Mouse (Mus musculus) lung, embryonic 15.5 days (tissue): ENCODE results near the gene Gm11172. TPM values are rescaled to one million over a fixed set of nuclear protein-coding genes. Genes with fewer than 3 reads are reported as not detected.

Experiments
- ATAC-seq: fragments of 200-750 bp; cut with Nextera tagmentation; 2 replicates; pipeline ENCODE4 v1.8.0; 2017; ENCODE audit warnings: moderate number of reproducible peaks, borderline replicate concordance; ENCODE audit not compliant: low FRiP score, low TSS enrichment; ENCODE audit errors: extremely low read depth
- H3K27ac ChIP-seq: fragments of 300-500 bp; sonication (generic); 2 replicates; pipeline ENCODE4 v1.5.1; 2015; ENCODE audit warnings: moderate library complexity, mild to moderate bottlenecking, inconsistent platforms
- H3K27me3 ChIP-seq: fragments of 300-500 bp; sonication (generic); 2 replicates; pipeline ENCODE4 v1.6.1; 2015; ENCODE audit warnings: inconsistent platforms
- H3K36me3 ChIP-seq: fragments of 300-500 bp; sonication (generic); 2 replicates; pipeline ENCODE4 v1.6.1; 2015; ENCODE audit warnings: inconsistent platforms
- H3K4me1 ChIP-seq: fragments of 300-500 bp; sonication (generic); 2 replicates; pipeline ENCODE4 v1.6.1; 2015; ENCODE audit warnings: inconsistent platforms
- H3K4me2 ChIP-seq: fragments of 300-500 bp; sonication (generic); 2 replicates; pipeline ENCODE4 v1.6.1; 2015; ENCODE audit warnings: inconsistent platforms, mild to moderate bottlenecking, moderate library complexity
- H3K4me3 ChIP-seq: fragments of 300-500 bp; sonication (generic); 2 replicates; pipeline ENCODE4 v1.5.1; 2015; ENCODE audit warnings: mild to moderate bottlenecking, inconsistent platforms
- H3K9ac ChIP-seq: fragments of 300-500 bp; sonication (generic); 2 replicates; pipeline ENCODE4 v1.6.1; 2015; ENCODE audit warnings: inconsistent platforms
- H3K9me3 ChIP-seq: fragments of 300-500 bp; sonication (generic); 2 replicates; pipeline ENCODE4 v1.6.1; 2016; ENCODE audit warnings: inconsistent platforms
- WGBS: fragments of 180-500 bp; shearing (Covaris S2); methylation state at CpG from one replicate; pipeline ENCODE4 v1.1.7; 2015; 5-methylcytosine and 5-hydroxymethylcytosine counted together
- polyA plus RNA-seq: library from polyadenylated mRNA; unstranded; fragments of >200 nt; fragmentation: Nextera tagmentation; extraction: Ambion mirVana; gene quantifications from 2 replicates; pipeline ENCODE4 v1.2.1, GENCODE M21; 2015

Gm11172 gene
- polyA plus RNA-seq, 1 experiment from 2014 or later: not detected

DNA sequence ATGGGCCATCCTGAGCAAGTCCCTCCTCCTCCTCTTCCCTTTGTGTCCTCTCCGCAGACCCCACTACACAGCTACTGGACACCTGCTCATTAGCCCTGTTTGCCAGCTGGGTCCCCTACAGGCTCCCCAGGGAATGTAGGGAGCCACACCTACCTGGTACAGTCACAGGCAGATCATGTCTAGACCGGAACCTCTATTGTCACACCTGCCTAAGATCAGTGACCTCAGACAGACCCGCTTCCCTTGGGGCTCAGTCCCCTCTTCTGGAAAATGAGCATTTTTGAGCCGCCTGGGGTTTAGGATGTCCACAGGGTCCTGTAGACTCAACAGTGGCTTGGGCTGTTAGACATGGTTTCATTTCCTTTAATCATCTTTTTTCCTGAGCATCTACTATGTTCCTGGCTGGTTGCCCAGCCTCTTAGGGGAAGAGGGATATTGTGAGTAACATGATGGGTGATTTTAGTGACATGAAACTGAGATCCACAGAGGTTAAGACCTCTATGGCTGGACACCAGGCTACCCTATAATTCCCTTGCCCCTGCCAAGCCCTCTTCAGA is 5.9 kb downstream of the Gm11172 start:
- H3K36me3 ChIP-seq: no peaks in the 10 kb centered on the region

DNA sequence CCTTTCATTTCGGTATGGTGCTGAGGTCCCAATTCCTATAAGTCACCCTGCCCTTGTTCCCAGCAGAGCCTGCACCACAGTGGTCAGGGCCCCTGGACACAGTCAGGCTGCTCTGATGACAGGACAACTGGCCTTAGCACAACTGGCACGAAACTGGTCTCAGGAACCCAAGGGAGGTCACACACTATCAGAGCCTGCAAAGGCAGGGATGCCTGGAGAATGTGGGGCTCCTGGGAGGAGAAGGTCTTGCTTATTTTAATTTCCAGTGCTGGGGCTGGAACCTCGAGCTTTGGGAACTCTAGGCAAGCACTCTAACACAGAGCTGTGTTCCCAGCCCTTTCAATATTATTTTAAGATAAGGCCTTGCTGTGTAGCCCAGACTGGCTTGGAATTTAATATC is 7.3 kb downstream of the Gm11172 start:
- Histone ChIP-seq H3K9me3 (no peaks in the 10 kb centered on the region), H3K4me1 (peaks cover 4% of the 10 kb centered on the region; the same call in 1 of the 2 replicates), H3K4me3 (no peak overlapping the region), H3K36me3 (no peaks in the 10 kb centered on the region), H3K4me2 (no peak overlapping the region), H3K9ac (no peak overlapping the region), H3K27ac (no peak overlapping the region), H3K27me3 (no peaks in the 10 kb centered on the region)
- WGBS: 57% methylated on average over 3 of the region's 3 CpGs
- ATAC-seq: no peak

More for the DNA sequence above, 5.9 kb downstream of the Gm11172 start:
- H3K4me3 ChIP-seq: no peak overlapping the region
- WGBS: 83% methylated on average over 4 of the region's 4 CpGs
- ATAC-seq: no peak
- no peaks in the 10 kb centered on the region for H3K9me3 ChIP-seq
- H3K4me2 ChIP-seq: no peak overlapping the region
- no peak overlapping the region for H3K9ac ChIP-seq
- peaks cover 10% of the 10 kb centered on the region; the same call in 1 of the 2 replicates for H3K4me1 ChIP-seq
- no peak overlapping the region for H3K27ac ChIP-seq
- H3K27me3 ChIP-seq: no peaks in the 10 kb centered on the region

DNA sequence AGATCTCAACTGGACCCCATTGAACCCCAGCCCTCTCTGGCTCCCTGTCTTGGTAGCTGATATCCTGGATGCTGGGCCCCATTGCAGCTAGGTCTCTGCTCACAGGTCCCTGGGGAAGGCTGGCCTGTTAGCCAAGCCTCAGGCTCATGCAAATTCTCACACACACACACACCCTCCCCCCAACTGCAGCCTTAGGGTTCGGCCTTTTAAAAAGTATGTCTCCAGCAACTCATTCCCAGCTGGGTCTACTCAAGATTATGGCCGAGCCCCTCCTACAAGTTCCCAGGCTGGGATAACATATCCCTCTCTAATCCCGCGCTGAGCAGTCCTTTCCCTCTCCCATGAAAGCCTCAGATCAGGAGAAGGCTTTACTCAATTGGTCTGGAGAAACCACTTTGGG is 8.7 kb downstream of the Gm11172 start:
- H3K9ac ChIP-seq: no peak overlapping the region
- H3K9me3 ChIP-seq: no peaks in the 10 kb centered on the region
- no peak overlapping the region for H3K4me3 ChIP-seq
- no peaks in the 10 kb centered on the region for H3K36me3 ChIP-seq
- H3K27me3 ChIP-seq: no peaks in the 10 kb centered on the region
- no peak overlapping the region for H3K4me2 ChIP-seq
- no peak for ATAC-seq
- no peak overlapping the region for H3K27ac ChIP-seq
- H3K4me1 ChIP-seq: peaks cover 4% of the 10 kb centered on the region; the same call in 1 of the 2 replicates
- WGBS: 37% methylated on average over 4 of the region's 4 CpGs

DNA sequence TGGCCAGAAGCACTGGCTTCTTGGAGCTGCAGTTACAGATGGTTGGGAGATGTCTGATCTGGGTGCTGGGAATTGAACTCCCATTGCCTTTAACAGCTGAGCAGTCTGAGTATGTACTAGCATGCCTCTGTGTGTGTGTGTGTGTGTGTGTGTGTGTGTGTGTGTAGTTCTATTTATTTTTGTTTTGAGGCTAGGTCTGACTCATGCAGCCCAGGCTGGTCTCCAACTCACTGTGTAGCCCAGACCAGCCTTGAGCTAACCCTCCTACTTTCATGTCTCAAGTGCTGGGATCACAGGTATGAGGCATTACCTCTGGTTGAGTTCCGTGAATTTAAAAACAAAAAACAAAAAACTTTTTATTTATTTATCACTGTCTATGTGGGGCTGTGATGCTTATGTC is 11.8 kb downstream of the Gm11172 start:
- Histone ChIP-seq H3K27ac (no peak overlapping the region), H3K9ac (no peak overlapping the region)

DNA sequence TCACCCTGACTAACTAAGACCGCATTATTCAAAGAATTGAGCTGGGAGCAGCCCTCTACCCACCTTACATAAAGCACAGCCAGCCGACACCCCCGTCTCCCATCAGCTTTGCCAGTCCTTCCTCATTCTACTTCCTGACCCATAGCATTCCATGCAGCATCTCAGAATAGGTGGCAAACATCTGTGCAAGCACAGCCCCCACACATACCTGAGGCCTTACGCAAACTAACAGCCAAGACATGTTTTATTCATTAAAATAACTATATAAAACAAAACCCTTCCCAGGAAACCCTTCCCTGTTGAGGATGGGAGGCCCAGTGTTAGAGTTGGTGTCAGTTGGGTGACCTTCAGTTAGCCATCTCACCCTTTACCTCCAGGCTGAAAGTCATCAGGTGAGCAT is 13.1 kb downstream of the Gm11172 start:
- Histone ChIP-seq H3K27ac (no peak overlapping the region), H3K9me3 (no peaks in the 10 kb centered on the region), H3K4me1 (peaks cover 4% of the 10 kb centered on the region; the same call in 1 of the 2 replicates), H3K9ac (no peak overlapping the region), H3K4me3 (no peak overlapping the region), H3K4me2 (no peak overlapping the region), H3K27me3 (no peaks in the 10 kb centered on the region), H3K36me3 (no peaks in the 10 kb centered on the region)
- no peak for ATAC-seq
- 84% methylated on average over 4 of the region's 4 CpGs for WGBS

More for the DNA sequence above, 11.8 kb downstream of the Gm11172 start:
- no peaks in the 10 kb centered on the region for H3K36me3 ChIP-seq
- no peaks in the 10 kb centered on the region for H3K9me3 ChIP-seq
- H3K4me3 ChIP-seq: no peak overlapping the region
- no peaks in the 10 kb centered on the region for H3K27me3 ChIP-seq
- H3K4me1 ChIP-seq: peaks cover 4% of the 10 kb centered on the region; the same call in 1 of the 2 replicates
- no peak overlapping the region for H3K4me2 ChIP-seq
- WGBS: 87% methylated on average over 1 of the region's 1 CpGs
- ATAC-seq: no peak

DNA sequence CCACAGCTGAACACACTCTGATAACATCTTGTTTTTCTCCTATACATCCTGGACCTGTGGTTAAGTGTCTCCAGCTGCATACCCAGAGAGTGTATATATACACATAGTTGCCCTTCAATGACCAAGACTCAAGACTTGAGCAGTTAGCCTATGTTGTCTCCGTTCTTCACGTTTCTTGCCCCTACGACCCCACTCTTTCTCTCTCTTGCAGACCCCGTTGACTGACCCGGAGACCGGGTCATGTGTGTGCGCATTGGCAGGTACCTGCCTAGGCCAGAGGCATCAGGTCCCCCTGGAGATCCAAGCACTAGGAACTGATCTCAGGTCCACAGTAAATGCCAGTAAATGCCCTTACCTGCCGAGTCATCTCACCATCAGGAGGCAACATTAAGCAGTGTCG is 14.6 kb downstream of the Gm11172 start:
- Histone ChIP-seq H3K9ac (no peak overlapping the region), H3K4me3 (no peak overlapping the region), H3K27me3 (no peaks in the 10 kb centered on the region), H3K36me3 (no peaks in the 10 kb centered on the region), H3K9me3 (no peaks in the 10 kb centered on the region), H3K4me2 (no peak overlapping the region), H3K27ac (no peak overlapping the region), H3K4me1 (no peaks in the 10 kb centered on the region)
- 82% methylated on average over 9 of the region's 9 CpGs for WGBS
- ATAC-seq: no peak

DNA sequence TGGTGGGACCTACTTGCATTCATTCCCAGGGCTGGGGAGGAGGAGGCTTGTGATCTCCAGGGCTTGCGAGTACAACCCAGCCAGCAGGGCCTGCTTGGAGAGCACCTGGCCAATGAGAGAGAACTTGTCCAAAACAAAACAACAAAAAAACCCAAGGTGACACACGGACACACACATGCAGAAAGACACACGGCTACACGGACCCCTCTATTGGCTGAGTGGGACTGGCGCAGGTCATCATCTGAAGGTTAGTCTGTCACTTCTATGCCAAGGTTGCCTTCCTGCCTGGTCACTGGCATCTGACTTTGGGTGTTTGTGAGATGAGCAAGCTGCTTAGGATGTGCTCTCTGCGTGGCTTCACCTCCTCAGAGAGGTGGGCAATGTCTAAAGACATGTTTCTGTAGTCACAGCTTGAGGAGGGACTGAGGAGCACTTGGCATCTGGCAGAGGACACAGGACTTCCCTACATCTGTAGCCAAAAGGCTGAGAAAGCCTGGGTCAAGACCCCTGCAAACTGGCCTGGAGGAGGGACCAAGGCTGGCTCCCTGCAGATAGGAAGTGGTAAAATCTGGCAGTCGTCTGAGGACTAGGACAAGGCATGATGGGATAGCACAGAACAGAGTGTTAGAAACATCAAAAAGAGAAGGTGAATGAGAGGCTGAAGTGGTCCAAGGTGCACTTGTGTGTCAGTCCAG is 15.2 kb downstream of the Gm11172 start:
- no peak for ATAC-seq
- WGBS: 68% methylated on average over 7 of the region's 7 CpGs

DNA sequence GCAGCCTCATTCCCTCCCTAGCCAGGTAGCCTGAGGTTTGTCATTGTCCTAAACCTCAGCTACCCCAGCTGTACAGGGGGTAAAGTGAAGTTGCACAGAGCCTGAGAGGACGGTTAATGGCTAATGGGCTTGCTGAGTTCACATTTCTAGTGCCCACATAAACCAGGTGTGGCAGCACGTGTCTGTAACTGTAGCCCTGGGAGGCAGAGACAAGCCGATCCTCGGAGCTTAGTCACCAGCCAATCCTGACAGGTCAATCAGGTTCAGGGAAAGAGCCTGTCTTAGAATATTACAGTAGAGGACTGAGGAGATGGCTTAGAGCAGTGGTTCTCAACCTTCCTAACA is 15.7 kb downstream of the Gm11172 start:
- H3K9me3 ChIP-seq: no peaks in the 10 kb centered on the region
- no peak overlapping the region for H3K4me3 ChIP-seq
- no peak overlapping the region for H3K27ac ChIP-seq
- no peaks in the 10 kb centered on the region for H3K4me1 ChIP-seq
- no peaks in the 10 kb centered on the region for H3K27me3 ChIP-seq
- H3K4me2 ChIP-seq: no peak overlapping the region
- ATAC-seq: no peak
- H3K9ac ChIP-seq: no peak overlapping the region
- H3K36me3 ChIP-seq: no peaks in the 10 kb centered on the region
- WGBS: 66% methylated on average over 4 of the region's 4 CpGs

More for the DNA sequence above, 15.2 kb downstream of the Gm11172 start:
- Histone ChIP-seq H3K4me3 (no peak overlapping the region), H3K9ac (no peak overlapping the region), H3K36me3 (no peaks in the 10 kb centered on the region), H3K27me3 (no peaks in the 10 kb centered on the region), H3K9me3 (no peaks in the 10 kb centered on the region), H3K4me1 (no peaks in the 10 kb centered on the region), H3K27ac (no peak overlapping the region), H3K4me2 (no peak overlapping the region)

DNA sequence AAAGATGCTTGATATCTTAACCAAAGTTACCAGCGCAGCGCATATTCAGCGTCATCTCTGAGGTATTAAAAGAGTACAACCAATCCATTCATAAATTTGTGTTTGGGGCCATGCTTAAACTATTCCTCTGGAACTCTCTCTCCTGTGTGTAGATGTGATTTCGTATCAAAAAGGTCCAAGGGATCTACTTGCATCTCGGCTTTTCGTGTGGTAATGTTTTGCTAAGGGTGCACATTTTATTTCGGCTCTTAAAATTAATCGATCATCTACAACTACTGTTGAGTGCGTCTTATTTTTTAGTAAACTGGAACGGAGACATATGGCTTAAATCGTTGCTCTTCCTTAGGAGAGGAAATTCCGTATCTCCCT is 21.8 kb downstream of the Gm11172 start:
- H3K27ac ChIP-seq: peak overlapping the region; percentile 91; the same call in 1 of the 2 replicates
- no peaks in the 10 kb centered on the region for H3K36me3 ChIP-seq
- peak overlapping the region; percentile 24; the same call in 1 of the 2 replicates for H3K9ac ChIP-seq
- no peaks in the 10 kb centered on the region for H3K9me3 ChIP-seq
- peaks cover 38% of the 10 kb centered on the region for H3K4me1 ChIP-seq
- H3K27me3 ChIP-seq: no peaks in the 10 kb centered on the region
- peak overlapping the region; percentile 76 for H3K4me3 ChIP-seq
- WGBS: 4% methylated on average over 12 of the region's 12 CpGs
- peak overlapping the region; percentile 88 for H3K4me2 ChIP-seq
- ATAC-seq: no peak

DNA sequence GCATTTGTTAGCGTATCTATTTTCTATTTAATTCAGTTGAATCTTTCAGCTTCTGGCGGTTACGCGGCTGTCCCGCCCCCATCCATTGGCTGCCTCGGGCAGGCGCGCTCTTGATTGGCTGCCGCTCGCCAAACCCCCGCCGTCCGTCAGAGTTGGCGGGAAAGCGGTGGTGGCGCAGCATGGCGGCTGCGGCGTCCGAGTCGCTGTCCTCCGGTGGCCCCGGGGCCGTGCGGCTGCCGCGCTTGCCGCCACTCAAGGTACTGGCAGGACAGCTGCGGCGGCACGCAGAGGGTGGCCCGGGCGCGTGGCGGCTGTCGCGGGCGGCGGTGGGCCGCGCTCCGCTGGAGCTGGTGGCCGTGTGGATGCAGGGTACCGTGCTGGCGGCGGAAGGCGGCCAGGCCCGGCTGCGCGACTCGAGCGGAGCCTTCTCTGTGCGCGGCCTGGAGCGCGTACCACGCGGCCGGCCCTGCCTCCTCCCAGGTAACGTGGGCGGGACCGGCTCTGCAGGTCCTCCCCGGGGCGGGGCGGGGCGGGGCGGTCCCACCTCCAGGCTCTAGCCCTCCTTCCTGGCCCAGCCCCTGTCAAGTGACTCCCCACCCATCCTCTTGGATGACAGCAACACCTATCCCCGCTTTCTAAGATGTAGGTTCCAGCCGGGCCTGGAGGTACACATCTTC is 22.3 kb downstream of the Gm11172 start, which contains the start of gene Rmi2:
Rmi2 (plus strand) TSS at position 149 of the 677 bp plus-strand sequence.
- H3K9ac ChIP-seq: peak within 1 kb of the TSS; percentile 70
- no peaks in the 10 kb centered on the region for H3K36me3 ChIP-seq
- H3K27me3 ChIP-seq: no peaks in the 10 kb centered on the region
- peaks cover 41% of the 10 kb centered on the region for H3K4me1 ChIP-seq
- under 1% methylated on average over 55 of the region's 69 CpGs for WGBS
- ATAC-seq: peak; percentile 92
- H3K27ac ChIP-seq: peak within 1 kb of the TSS; percentile 91
- no peaks in the 10 kb centered on the region for H3K9me3 ChIP-seq
- H3K4me3 ChIP-seq: peak within 1 kb of the TSS; percentile 76
- peak within 1 kb of the TSS; percentile 88 for H3K4me2 ChIP-seq

DNA sequence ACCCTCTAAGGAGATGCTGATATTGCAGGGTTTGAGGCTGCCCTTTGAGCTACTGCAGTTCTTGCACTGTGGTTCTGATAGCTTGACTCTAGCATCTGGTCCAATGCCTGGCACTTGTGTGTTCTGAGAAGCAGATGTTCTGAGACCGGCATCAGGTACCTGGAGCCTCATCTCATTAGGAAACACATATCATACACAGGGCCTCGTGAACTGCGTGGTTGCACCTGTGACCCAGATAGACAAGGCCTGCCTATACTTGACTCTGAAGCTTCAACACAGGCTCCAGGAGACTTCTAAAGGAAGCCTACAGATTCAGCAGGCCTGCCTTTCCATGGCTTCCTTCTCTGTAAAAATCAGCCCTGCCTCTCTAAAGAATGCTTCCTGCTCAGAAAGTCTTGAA is 23.7 kb downstream of the Gm11172 start:
- 93% methylated on average over 3 of the region's 3 CpGs for WGBS
- no peak overlapping the region for H3K27ac ChIP-seq
- no peak for ATAC-seq
- H3K27me3 ChIP-seq: no peaks in the 10 kb centered on the region
- H3K4me1 ChIP-seq: peaks cover 41% of the 10 kb centered on the region
- no peak overlapping the region for H3K4me3 ChIP-seq
- H3K4me2 ChIP-seq: no peak overlapping the region
- H3K9ac ChIP-seq: no peak overlapping the region
- no peaks in the 10 kb centered on the region for H3K9me3 ChIP-seq
- H3K36me3 ChIP-seq: no peaks in the 10 kb centered on the region

DNA sequence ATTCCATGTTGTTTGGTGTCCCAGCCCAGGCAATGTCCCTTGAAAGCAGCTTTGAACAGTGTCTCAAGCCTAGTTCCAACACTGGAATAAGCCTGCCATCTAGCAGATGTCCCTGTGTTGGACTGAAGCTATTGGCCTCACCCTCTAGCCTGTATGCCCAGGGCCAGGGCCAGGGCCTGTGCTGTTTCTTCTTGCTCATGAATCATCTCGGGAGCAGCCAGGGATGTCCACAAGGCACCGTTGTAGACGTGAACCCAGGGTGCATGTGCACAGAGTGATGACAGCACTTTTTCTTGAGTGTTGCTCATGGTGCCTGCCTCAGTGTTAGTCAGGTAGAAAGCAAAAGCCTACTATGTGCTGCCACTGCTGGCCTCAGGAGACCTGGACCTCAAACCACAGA is 24.5 kb downstream of the Gm11172 start:
- 77% methylated on average over 3 of the region's 3 CpGs for WGBS
- Histone ChIP-seq H3K9ac (no peak overlapping the region), H3K4me2 (no peak overlapping the region), H3K36me3 (no peaks in the 10 kb centered on the region), H3K4me3 (no peak overlapping the region), H3K27me3 (no peaks in the 10 kb centered on the region), H3K4me1 (peaks cover 41% of the 10 kb centered on the region), H3K9me3 (no peaks in the 10 kb centered on the region), H3K27ac (no peak overlapping the region)
- ATAC-seq: no peak
